Mouse (Mus musculus): Measurements from ENCODE around the gene Tipin. TPM values are rescaled to one million over a fixed set of nuclear protein-coding genes. Genes with fewer than 3 reads are reported as not detected.
A peak's percentile ranks its signal among the peaks of the same experiment; 100 is the strongest.
"Not testable (repeated sequence)": the region's sequence is repeated elsewhere in the genome, so short reads cannot be mapped to it uniquely, and the experiment has no call there.

The Tipin gene
- polyA plus RNA-seq, 1 experiment from 2014 or later: 174 TPM

DNA sequence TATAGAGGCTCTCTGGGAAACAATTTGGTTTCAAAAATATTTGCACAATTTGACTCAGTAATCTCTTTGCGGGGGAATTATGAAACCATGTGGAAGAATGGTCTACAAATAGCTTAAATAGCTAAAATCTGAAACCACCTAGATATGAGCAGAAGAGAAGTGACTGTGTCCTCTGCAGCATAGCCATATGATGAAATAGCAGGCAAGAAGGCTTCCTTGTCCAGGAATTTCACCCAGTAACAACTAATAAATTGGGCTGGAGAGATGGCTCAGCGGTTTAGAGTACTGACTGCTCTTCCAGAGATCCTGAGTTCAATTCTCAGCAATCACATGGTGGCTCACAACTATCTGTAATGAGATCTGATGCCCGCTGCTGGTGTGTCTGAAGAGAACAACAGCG lies 20.4 kb upstream of the Tipin start:
- no peak overlapping the region for H3K4me2 ChIP-seq (ENCODE audit: low read length)
- H3K27ac ChIP-seq (ENCODE audit: low read depth, low read length): no peak overlapping the region
- H3K4me3 ChIP-seq (ENCODE audit: low read depth, low read length): no peak overlapping the region
- DNase-seq (ENCODE audit: low spot score) (no peak), ATAC-seq (no peak)
- H3K9me3 ChIP-seq (replicated peaks; ENCODE audit: control insufficient read depth, low read length): no peaks in the 10 kb centered on the region
- no peaks in the 10 kb centered on the region for H3K27me3 ChIP-seq (replicated peaks; ENCODE audit: control insufficient read depth, insufficient read depth, low read length)
- H3K4me1 ChIP-seq (ENCODE audit: control insufficient read depth, insufficient read depth, low read length): no peaks in the 10 kb centered on the region
- WGBS: 90% methylated on average over 4 of the region's 4 CpGs
- no peaks in the 10 kb centered on the region for H3K36me3 ChIP-seq (ENCODE audit: control insufficient read depth, insufficient read depth, low read length)
- no peak overlapping the region for H3K9ac ChIP-seq (ENCODE audit: low read length)

DNA sequence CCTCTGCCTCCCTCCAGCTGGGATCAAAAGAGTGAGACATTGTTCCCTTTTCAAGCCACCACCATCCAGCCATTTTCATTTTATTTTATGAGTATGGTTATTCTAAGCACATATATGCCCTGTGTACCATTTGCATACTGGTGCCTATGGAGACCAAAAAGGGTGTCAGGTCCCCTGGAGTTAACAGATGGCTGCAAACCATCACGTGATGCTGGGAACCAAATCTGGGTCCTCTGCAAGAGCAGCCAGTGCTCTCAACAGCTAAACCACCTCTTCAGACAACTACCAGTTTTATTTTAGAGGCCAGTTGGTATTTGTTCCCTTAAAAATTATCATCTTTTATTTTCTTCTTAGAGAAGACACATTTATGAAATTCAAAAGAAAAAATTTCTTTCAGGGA lies 16.6 kb upstream of the Tipin start:
- no peak overlapping the region for H3K4me2 ChIP-seq (ENCODE audit: low read length)
- no peak overlapping the region for H3K27ac ChIP-seq (ENCODE audit: low read depth, low read length)
- no peak for DNase-seq (ENCODE audit: low spot score)
- no peaks in the 10 kb centered on the region for H3K27me3 ChIP-seq (replicated peaks; ENCODE audit: control insufficient read depth, insufficient read depth, low read length)
- ATAC-seq: no peak
- H3K36me3 ChIP-seq (ENCODE audit: control insufficient read depth, insufficient read depth, low read length): no peaks in the 10 kb centered on the region
- H3K9ac ChIP-seq (ENCODE audit: low read length): no peak overlapping the region
- H3K4me3 ChIP-seq (ENCODE audit: low read depth, low read length): no peak overlapping the region
- H3K9me3 ChIP-seq (replicated peaks; ENCODE audit: control insufficient read depth, low read length): no peaks in the 10 kb centered on the region
- no peaks in the 10 kb centered on the region for H3K4me1 ChIP-seq (ENCODE audit: control insufficient read depth, insufficient read depth, low read length)
- 71% methylated on average over 1 of the region's 1 CpGs for WGBS

DNA sequence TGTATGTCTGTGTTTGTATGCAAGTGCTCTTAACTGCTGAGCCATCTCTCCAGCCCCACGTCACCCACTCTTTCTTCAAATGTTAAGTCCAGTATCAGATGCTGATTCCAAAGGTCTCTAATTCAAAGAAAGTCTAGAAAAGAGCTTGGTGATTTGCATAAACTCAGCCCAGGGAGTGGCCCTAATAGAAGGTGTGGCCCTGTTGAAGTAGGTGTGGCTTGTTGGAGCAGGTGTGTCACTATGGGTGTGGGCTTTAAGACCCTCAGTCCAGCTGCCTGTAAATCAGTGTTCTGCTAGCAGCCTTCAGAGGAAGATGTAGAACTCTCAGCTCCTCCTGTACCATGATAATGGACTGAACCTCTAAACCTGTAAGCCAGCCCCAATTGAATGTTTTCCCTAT lies 14.2 kb upstream of the Tipin start:
- Histone ChIP-seq H3K27me3 (replicated peaks; ENCODE audit: control insufficient read depth, insufficient read depth, low read length) (no peaks in the 10 kb centered on the region), H3K4me1 (ENCODE audit: control insufficient read depth, insufficient read depth, low read length) (no peaks in the 10 kb centered on the region), H3K9ac (ENCODE audit: low read length) (no peak overlapping the region), H3K4me3 (ENCODE audit: low read depth, low read length) (no peak overlapping the region), H3K9me3 (replicated peaks; ENCODE audit: control insufficient read depth, low read length) (no peaks in the 10 kb centered on the region), H3K4me2 (ENCODE audit: low read length) (no peak overlapping the region), H3K36me3 (ENCODE audit: control insufficient read depth, insufficient read depth, low read length) (no peaks in the 10 kb centered on the region), H3K27ac (ENCODE audit: low read depth, low read length) (no peak overlapping the region)
- ATAC-seq (no peak), DNase-seq (ENCODE audit: low spot score) (no peak)
- WGBS: 89% methylated on average over 1 of the region's 1 CpGs

DNA sequence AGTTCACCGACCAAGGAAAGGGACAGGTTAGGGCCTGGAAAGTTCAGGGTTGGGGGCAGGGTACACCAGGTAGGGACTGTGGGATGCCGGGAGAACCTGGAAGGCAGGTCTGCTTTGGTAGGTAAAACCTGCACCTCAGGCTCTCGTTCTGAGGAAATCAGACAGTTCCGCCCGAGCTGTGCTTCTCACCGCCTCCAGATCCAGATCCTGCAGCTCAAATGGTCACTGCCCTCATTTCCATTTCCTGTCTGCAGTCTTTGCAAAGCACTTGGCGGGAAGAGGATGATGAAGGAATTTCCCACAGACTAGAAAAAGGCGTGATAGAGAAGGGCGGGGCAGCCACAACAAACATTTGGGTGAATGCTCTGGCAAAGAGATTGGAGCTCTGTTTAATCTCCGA lies 13.2 kb upstream of the Tipin start:
- H3K4me3 ChIP-seq (ENCODE audit: low read depth, low read length): no peak overlapping the region

DNA sequence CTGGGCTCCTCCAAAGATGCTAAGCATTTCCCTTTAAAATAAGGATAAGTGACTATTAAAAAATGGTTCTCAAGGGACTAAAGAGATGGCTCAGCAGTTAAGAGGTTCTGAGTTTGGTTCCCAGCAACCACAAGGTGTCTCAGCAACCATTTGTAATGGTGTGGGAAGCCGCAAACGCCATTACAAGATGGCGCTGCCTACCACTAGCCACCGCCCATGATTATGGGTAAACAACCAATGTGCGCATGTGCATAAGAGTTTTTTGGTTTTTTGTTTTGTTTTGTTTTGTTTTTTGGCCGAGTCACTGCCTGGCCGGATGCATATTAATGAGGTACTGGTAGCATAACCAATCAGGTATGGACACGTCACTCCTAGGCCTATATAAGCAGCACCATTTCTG lies 12.5 kb upstream of the Tipin start:
- not testable (repeated sequence) for H3K27ac ChIP-seq (ENCODE audit: low read depth, low read length); H3K9me3 ChIP-seq (replicated peaks; ENCODE audit: control insufficient read depth, low read length); ATAC-seq; H3K4me2 ChIP-seq (ENCODE audit: low read length); H3K36me3 ChIP-seq (ENCODE audit: control insufficient read depth, insufficient read depth, low read length); H3K27me3 ChIP-seq (replicated peaks; ENCODE audit: control insufficient read depth, insufficient read depth, low read length); DNase-seq (ENCODE audit: low spot score); H3K4me3 ChIP-seq (ENCODE audit: low read depth, low read length); H3K9ac ChIP-seq (ENCODE audit: low read length); H3K4me1 ChIP-seq (ENCODE audit: control insufficient read depth, insufficient read depth, low read length)
- WGBS: 96% methylated on average over 8 of the region's 8 CpGs

More for the DNA sequence above, 13.2 kb upstream of the Tipin start:
- Histone ChIP-seq H3K27ac (ENCODE audit: low read depth, low read length) (no peak overlapping the region), H3K4me2 (ENCODE audit: low read length) (no peak overlapping the region), H3K36me3 (ENCODE audit: control insufficient read depth, insufficient read depth, low read length) (no peaks in the 10 kb centered on the region), H3K9ac (ENCODE audit: low read length) (no peak overlapping the region), H3K4me1 (ENCODE audit: control insufficient read depth, insufficient read depth, low read length) (no peaks in the 10 kb centered on the region), H3K27me3 (replicated peaks; ENCODE audit: control insufficient read depth, insufficient read depth, low read length) (no peaks in the 10 kb centered on the region), H3K9me3 (replicated peaks; ENCODE audit: control insufficient read depth, low read length) (no peaks in the 10 kb centered on the region)
- no peak for ATAC-seq
- DNase-seq (ENCODE audit: low spot score): no peak
- 85% methylated on average over 10 of the region's 10 CpGs for WGBS

DNA sequence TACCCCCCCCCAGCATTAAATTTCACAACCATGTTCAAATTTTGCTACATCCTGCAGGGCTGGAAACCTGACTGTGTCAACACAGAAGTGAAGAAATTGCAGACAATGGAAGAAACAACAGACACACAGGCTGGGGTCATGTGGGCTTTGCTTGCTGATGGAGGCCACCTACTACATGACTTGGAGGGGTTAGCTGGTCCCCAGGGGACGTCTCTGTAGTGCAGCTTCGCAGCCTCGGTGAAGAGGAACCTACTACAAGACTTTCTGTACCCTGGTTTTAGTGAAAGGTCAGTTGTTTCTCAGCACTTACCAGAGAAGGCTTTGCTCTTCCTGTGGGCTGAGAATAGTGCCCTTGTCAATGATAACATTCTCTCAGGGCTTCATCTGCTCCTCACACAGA lies 10.1 kb upstream of the Tipin start:
- no peaks in the 10 kb centered on the region for H3K4me1 ChIP-seq (ENCODE audit: control insufficient read depth, insufficient read depth, low read length)
- H3K36me3 ChIP-seq (ENCODE audit: control insufficient read depth, insufficient read depth, low read length): no peaks in the 10 kb centered on the region
- H3K27me3 ChIP-seq (replicated peaks; ENCODE audit: control insufficient read depth, insufficient read depth, low read length): no peaks in the 10 kb centered on the region
- no peaks in the 10 kb centered on the region for H3K9me3 ChIP-seq (replicated peaks; ENCODE audit: control insufficient read depth, low read length)
- no peak overlapping the region for H3K9ac ChIP-seq (ENCODE audit: low read length)
- 63% methylated on average over 3 of the region's 3 CpGs for WGBS
- H3K4me3 ChIP-seq (ENCODE audit: low read depth, low read length): no peak overlapping the region
- no peak overlapping the region for H3K27ac ChIP-seq (ENCODE audit: low read depth, low read length)
- no peak for ATAC-seq
- no peak overlapping the region for H3K4me2 ChIP-seq (ENCODE audit: low read length)
- no peak for DNase-seq (ENCODE audit: low spot score)

DNA sequence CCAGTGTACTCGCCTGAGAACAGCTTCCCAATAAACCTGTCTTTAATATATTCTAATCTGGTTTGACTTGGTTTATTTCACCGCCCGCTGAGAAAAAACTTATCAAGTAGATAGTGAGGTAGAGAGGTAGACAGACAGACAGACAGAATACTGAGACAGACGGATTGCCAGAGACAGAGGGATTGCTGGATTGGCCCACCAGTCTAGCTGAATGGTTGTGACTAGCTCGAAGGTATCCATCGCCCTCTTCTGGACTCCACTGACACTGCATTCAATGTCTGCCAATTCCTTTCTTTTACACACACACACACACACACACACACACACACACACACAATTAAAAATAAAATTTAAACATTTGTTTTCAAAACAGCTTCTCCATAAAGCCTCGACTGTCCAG lies 8.8 kb upstream of the Tipin start:
- Histone ChIP-seq H3K9ac (ENCODE audit: low read length) (no peak overlapping the region), H3K4me1 (ENCODE audit: control insufficient read depth, insufficient read depth, low read length) (no peaks in the 10 kb centered on the region), H3K4me3 (ENCODE audit: low read depth, low read length) (no peak overlapping the region), H3K9me3 (replicated peaks; ENCODE audit: control insufficient read depth, low read length) (no peaks in the 10 kb centered on the region), H3K36me3 (ENCODE audit: control insufficient read depth, insufficient read depth, low read length) (no peaks in the 10 kb centered on the region), H3K27ac (ENCODE audit: low read depth, low read length) (no peak overlapping the region), H3K4me2 (ENCODE audit: low read length) (no peak overlapping the region), H3K27me3 (replicated peaks; ENCODE audit: control insufficient read depth, insufficient read depth, low read length) (no peaks in the 10 kb centered on the region)
- WGBS: 47% methylated on average over 7 of the region's 7 CpGs
- DNase-seq (ENCODE audit: low spot score): peak; percentile 50
- ATAC-seq: no peak

DNA sequence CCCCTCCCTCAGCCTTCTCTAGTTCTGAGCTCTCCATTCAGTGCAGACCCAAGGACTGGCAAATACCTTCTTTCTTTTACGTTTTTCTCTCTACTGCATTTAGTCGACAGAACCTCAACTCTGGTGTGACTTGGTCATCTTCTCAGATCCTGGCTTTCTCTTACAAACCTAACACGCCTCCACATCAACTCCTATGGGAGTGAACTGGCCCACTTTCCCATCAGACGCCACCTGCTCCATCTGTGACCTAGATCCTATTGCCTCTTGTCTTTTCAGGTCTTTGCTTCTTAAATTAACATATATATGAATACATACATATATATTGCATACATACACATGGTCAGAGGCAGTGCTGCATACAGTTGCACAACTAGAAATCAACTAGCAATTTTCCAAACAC lies 7.6 kb upstream of the Tipin start:
- no peak overlapping the region for H3K4me2 ChIP-seq (ENCODE audit: low read length)
- H3K9ac ChIP-seq (ENCODE audit: low read length): no peak overlapping the region
- ATAC-seq (no peak), DNase-seq (ENCODE audit: low spot score) (no peak)
- H3K36me3 ChIP-seq (ENCODE audit: control insufficient read depth, insufficient read depth, low read length): no peaks in the 10 kb centered on the region
- H3K27ac ChIP-seq (ENCODE audit: low read depth, low read length): no peak overlapping the region
- no peak overlapping the region for H3K4me3 ChIP-seq (ENCODE audit: low read depth, low read length)
- no peaks in the 10 kb centered on the region for H3K27me3 ChIP-seq (replicated peaks; ENCODE audit: control insufficient read depth, insufficient read depth, low read length)
- 77% methylated on average over 4 of the region's 4 CpGs for WGBS
- no peaks in the 10 kb centered on the region for H3K9me3 ChIP-seq (replicated peaks; ENCODE audit: control insufficient read depth, low read length)
- H3K4me1 ChIP-seq (ENCODE audit: control insufficient read depth, insufficient read depth, low read length): no peaks in the 10 kb centered on the region

DNA sequence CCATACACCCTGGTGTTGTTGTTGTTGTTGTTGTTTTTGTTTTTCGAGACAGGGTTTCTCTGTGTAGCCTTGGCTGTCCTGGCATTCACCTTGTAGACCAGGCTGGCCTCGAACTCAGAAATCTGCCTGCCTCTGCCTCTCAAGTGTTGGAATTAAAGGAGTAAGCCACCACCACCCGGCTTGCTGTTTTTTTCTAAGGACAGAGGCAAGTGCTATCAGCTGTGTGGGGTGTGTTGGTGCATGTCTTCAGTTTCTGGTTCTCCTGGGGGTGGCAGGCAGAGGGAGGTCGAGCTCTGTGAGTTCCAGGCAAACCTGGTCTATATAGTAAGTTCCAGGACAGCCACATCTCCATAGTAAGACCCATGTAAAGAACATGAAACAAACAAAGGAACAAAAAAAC lies 7.1 kb upstream of the Tipin start:
- 72% methylated on average over 4 of the region's 4 CpGs for WGBS
- ATAC-seq: no peak

DNA sequence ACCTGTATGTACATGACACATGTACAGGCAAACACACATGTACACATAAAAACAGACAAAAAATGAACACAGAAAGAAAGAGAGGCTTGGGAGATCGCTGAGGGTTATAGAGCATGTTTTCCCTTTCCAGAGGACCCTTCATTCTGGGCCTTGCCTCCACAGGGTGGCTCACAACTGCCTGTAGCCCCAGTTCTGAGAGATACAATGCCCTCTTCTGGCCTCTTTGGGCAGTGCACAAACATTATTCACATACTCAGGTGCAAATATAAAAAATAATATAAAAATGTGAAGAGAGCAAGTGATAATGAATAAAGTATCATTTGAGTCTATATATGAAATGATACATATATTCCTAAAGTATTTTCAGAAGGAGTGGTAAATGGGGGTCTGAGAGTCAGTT lies 6.5 kb upstream of the Tipin start:
- no peak overlapping the region for H3K4me2 ChIP-seq (ENCODE audit: low read length)
- WGBS: 64% methylated on average over 1 of the region's 1 CpGs
- ATAC-seq: no peak
- H3K4me1 ChIP-seq (ENCODE audit: control insufficient read depth, insufficient read depth, low read length): no peaks in the 10 kb centered on the region
- H3K4me3 ChIP-seq (ENCODE audit: low read depth, low read length): no peak overlapping the region
- no peak overlapping the region for H3K27ac ChIP-seq (ENCODE audit: low read depth, low read length)
- no peak for DNase-seq (ENCODE audit: low spot score)
- H3K9ac ChIP-seq (ENCODE audit: low read length): no peak overlapping the region
- no peaks in the 10 kb centered on the region for H3K9me3 ChIP-seq (replicated peaks; ENCODE audit: control insufficient read depth, low read length)
- no peaks in the 10 kb centered on the region for H3K27me3 ChIP-seq (replicated peaks; ENCODE audit: control insufficient read depth, insufficient read depth, low read length)
- H3K36me3 ChIP-seq (ENCODE audit: control insufficient read depth, insufficient read depth, low read length): no peaks in the 10 kb centered on the region

More for the DNA sequence above, 7.1 kb upstream of the Tipin start:
- Histone ChIP-seq H3K4me1 (ENCODE audit: control insufficient read depth, insufficient read depth, low read length) (no peaks in the 10 kb centered on the region), H3K27me3 (replicated peaks; ENCODE audit: control insufficient read depth, insufficient read depth, low read length) (no peaks in the 10 kb centered on the region), H3K4me3 (ENCODE audit: low read depth, low read length) (no peak overlapping the region), H3K9me3 (replicated peaks; ENCODE audit: control insufficient read depth, low read length) (no peaks in the 10 kb centered on the region), H3K4me2 (ENCODE audit: low read length) (no peak overlapping the region), H3K36me3 (ENCODE audit: control insufficient read depth, insufficient read depth, low read length) (no peaks in the 10 kb centered on the region), H3K9ac (ENCODE audit: low read length) (no peak overlapping the region), H3K27ac (ENCODE audit: low read depth, low read length) (no peak overlapping the region)
- DNase-seq (ENCODE audit: low spot score): no peak
